Mouse (Mus musculus) limb, embryonic 11.5 days (tissue): ENCODE measurements around the gene Gpnmb. TPM values are rescaled to one million over a fixed set of nuclear protein-coding genes. Genes with fewer than 3 reads are reported as not detected.

Experiments
- ATAC-seq: fragments of 200-750 bp; cut with Nextera tagmentation; 2 replicates; pipeline ENCODE4 v1.8.0; 2017; ENCODE audit warnings: low read depth; ENCODE audit not compliant: insufficient number of reproducible peaks, low FRiP score, low TSS enrichment
- DNase-seq: peaks from one replicate; pipeline ENCODE4 v3.0.0-alpha.2; 2015; ENCODE audit warnings: low spot score
- H3K27ac ChIP-seq: fragments of 300-500 bp; sonication (generic); replicated peaks from 2 replicates; pipeline ENCODE4 v1.5.1; 2014; ENCODE audit warnings: low read depth, mild to moderate bottlenecking, low read length
- H3K27me3 ChIP-seq: fragments of 300-500 bp; sonication (generic); 2 replicates; pipeline ENCODE4 v1.6.1; 2014; ENCODE audit warnings: mild to moderate bottlenecking, low read length, mixed read lengths; ENCODE audit not compliant: control insufficient read depth, insufficient read depth
- H3K36me3 ChIP-seq: fragments of 300-500 bp; sonication (generic); 2 replicates; pipeline ENCODE4 v1.6.1; 2014; ENCODE audit warnings: mild to moderate bottlenecking, low read length, moderate library complexity, mixed read lengths; ENCODE audit not compliant: control insufficient read depth, insufficient read depth
- H3K4me1 ChIP-seq: fragments of 300-500 bp; sonication (generic); 2 replicates; pipeline ENCODE4 v1.6.1; 2014; ENCODE audit warnings: low read length, mixed read lengths; ENCODE audit not compliant: control insufficient read depth, insufficient read depth
- H3K4me2 ChIP-seq: fragments of 300-500 bp; sonication (generic); 2 replicates; pipeline ENCODE4 v1.6.1; 2014; ENCODE audit warnings: low read depth, mild to moderate bottlenecking, moderate library complexity; ENCODE audit not compliant: severe bottlenecking
- H3K4me3 ChIP-seq: fragments of 300-500 bp; sonication (generic); 2 replicates; pipeline ENCODE4 v1.5.1; 2014; ENCODE audit warnings: low read depth, low read length
- H3K9ac ChIP-seq: fragments of 300-500 bp; sonication (generic); 2 replicates; pipeline ENCODE4 v1.6.1; 2014; ENCODE audit warnings: mild to moderate bottlenecking, low read length
- H3K9me3 ChIP-seq: fragments of 300-500 bp; sonication (generic); 2 replicates; pipeline ENCODE4 v1.6.1; 2016; ENCODE audit warnings: low read length; ENCODE audit not compliant: control insufficient read depth
- WGBS: fragments of 180-500 bp; shearing (Covaris S2); extraction: QIAGEN DNeasy Blood & Tissue Kit; methylation state at CpG from one replicate; pipeline ENCODE4 v1.1.7; 2014; 5-methylcytosine and 5-hydroxymethylcytosine counted together
- polyA plus RNA-seq: library from polyadenylated mRNA; unstranded; fragments of >200 nt; fragmentation: Nextera tagmentation; extraction: Ambion mirVana; gene quantifications from 2 replicates; pipeline ENCODE4 v1.2.1, GENCODE M21; 2014

The Gpnmb gene
- polyA plus RNA-seq, 1 experiment from 2014 or later, result 0.17 TPM

- Histone ChIP-seq H3K27ac (no peak overlapping the region), H3K9me3 (no peaks in the 10 kb centered on the region), H3K9ac (no peak overlapping the region), H3K4me3 (no peak overlapping the region), H3K4me2 (no peak overlapping the region), H3K4me1 (0 out of 2 replicates have a peak, but pooled peaks cover 2% of the 10 kb centered on the region), H3K27me3 (no peaks in the 10 kb centered on the region), H3K36me3 (peaks cover 4% of the 10 kb centered on the region; the same call in 1 of the 2 replicates)
- WGBS, result 66% methylated on average over 6 of the region's 6 CpGs
- DNase-seq (no peak), ATAC-seq (no peak)
Measured at GRCm38 (mm10) chr6:49114457-49114856, 78.1 kb downstream of the Gpnmb start.

DNA sequence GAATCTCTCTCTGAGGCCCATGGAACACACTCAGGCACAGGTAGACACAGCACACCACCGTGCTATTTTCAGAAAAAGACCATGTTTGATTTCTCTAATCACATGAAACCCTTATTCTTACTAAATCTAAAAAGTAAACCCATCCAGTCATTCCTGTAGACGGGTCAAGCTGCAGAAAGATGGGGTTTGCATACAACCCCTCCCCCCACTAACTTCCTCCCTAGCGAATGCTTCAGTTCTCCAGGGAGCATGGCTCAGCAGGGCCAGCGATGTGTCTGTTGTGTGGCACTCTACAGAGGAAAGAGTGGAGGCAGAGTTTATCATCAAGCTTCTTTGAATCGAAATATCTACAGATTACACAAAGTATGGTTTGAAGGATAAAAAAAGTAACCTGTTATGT, 79.2 kb downstream of the Gpnmb start:
- ATAC-seq (no peak), DNase-seq (no peak)
- H3K36me3 ChIP-seq, result peaks cover 4% of the 10 kb centered on the region; the same call in 1 of the 2 replicates

DNA sequence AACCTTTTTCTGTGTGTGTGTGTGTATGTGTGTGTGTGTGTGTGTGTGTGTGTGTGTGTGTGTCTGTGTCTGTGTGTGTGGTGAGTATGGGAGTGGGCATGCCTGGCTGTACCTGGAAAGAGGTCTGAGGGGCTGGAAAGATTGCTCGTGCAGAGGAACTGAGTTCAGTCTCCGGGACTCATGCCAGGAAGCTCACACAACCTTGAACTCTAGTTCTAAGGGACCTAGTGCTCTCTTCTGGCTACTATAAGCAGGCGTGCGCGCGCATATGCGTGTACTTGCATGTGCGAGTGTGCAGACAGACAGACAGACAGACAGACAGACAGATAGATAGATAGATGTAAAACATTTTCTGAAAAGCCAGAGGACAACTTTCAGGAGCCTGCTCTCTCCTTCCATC, 79.9 kb downstream of the Gpnmb start:
- Histone ChIP-seq H3K4me1 (0 out of 2 replicates have a peak, but pooled peaks cover 2% of the 10 kb centered on the region), H3K27me3 (no peaks in the 10 kb centered on the region), H3K4me2 (no peak overlapping the region), H3K9me3 (no peaks in the 10 kb centered on the region), H3K36me3 (0 out of 2 replicates have a peak, but pooled peaks cover 4% of the 10 kb centered on the region), H3K9ac (no peak overlapping the region), H3K27ac (no peak overlapping the region), H3K4me3 (no peak overlapping the region)
- WGBS, result 97% methylated on average over 8 of the region's 8 CpGs
- ATAC-seq, result no peak
- DNase-seq, result no peak

More for the DNA sequence above, 79.2 kb downstream of the Gpnmb start:
- Histone ChIP-seq H3K27me3 (no peaks in the 10 kb centered on the region), H3K9me3 (no peaks in the 10 kb centered on the region), H3K4me1 (0 out of 2 replicates have a peak, but pooled peaks cover 2% of the 10 kb centered on the region), H3K27ac (no peak overlapping the region), H3K9ac (no peak overlapping the region), H3K4me2 (no peak overlapping the region), H3K4me3 (no peak overlapping the region)
- 90% methylated on average over 5 of the region's 5 CpGs for WGBS

DNA sequence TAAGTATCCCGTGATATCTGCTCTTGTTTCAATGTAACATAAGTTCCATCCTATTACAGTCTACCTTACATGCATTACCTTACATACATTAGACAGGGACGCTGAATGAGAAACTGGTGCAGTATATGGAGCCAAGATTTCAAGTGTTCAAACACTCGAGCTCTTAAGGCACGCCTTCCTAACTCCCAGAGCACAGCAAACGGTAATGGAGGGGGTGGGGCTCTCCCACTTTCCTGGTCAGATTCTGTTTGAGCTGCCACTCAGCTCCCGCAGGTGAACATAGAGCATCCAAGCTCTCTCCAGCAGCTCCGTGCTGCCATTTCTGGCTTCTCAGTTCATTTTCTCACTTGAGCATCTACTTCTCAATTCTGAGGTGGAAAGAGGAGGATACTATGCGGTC, 82.1 kb downstream of the Gpnmb start:
- Histone ChIP-seq H3K36me3 (0 out of 2 replicates have a peak, but pooled peaks cover 4% of the 10 kb centered on the region), H3K27me3 (no peaks in the 10 kb centered on the region), H3K27ac (no peak overlapping the region), H3K9ac (no peak overlapping the region), H3K4me3 (no peak overlapping the region), H3K4me2 (no peak overlapping the region), H3K9me3 (no peaks in the 10 kb centered on the region), H3K4me1 (0 out of 2 replicates have a peak, but pooled peaks cover 2% of the 10 kb centered on the region)
- ATAC-seq (no peak), DNase-seq (no peak)
- WGBS, result 85% methylated on average over 8 of the region's 8 CpGs

- ATAC-seq (no peak), DNase-seq (no peak)
- Histone ChIP-seq H3K27ac (no peak overlapping the region), H3K4me3 (no peak overlapping the region), H3K9ac (no peak overlapping the region), H3K4me2 (no peak overlapping the region), H3K4me1 (no peaks in the 10 kb centered on the region), H3K36me3 (0 out of 2 replicates have a peak, but pooled peaks cover 4% of the 10 kb centered on the region), H3K27me3 (no peaks in the 10 kb centered on the region), H3K9me3 (no peaks in the 10 kb centered on the region)
- 71% methylated on average over 1 of the region's 1 CpGs for WGBS
Measured at GRCm38 (mm10) chr6:49119462-49120135, 83.3 kb downstream of the Gpnmb start.

DNA sequence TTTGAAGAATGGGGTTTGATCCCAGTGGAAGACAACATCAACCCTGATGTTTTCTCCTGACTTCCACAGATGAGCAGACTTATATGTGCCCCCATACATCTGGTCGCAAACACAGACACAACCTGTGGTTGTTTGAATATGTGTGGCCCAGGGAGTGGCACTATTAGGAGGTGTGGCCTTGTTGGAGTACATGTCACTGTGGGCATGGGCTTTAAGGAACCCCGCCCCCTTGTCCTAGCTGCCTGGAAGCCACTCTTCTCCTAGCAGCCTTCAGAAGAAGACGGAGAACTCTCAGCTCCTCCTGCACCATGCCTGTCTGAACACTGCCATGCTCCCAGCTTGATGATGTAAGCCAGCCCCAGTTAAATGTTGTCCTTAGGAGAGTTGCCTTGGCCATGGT, 84.0 kb downstream of the Gpnmb start:
- no peaks in the 10 kb centered on the region for H3K4me1 ChIP-seq
- H3K9me3 ChIP-seq, result no peaks in the 10 kb centered on the region
- DNase-seq (no peak), ATAC-seq (no peak)
- no peaks in the 10 kb centered on the region for H3K27me3 ChIP-seq
- H3K9ac ChIP-seq, result no peak overlapping the region
- no peak overlapping the region for H3K4me2 ChIP-seq
- no peak overlapping the region for H3K4me3 ChIP-seq
- H3K27ac ChIP-seq, result no peak overlapping the region
- peaks cover 4% of the 10 kb centered on the region; the same call in 1 of the 2 replicates for H3K36me3 ChIP-seq
- 85% methylated on average over 3 of the region's 3 CpGs for WGBS

Other genes with a start within 250 kb of the Gpnmb start
- 36.6 and 37.5 TPM in 2 replicates for gene Tmem176a, start 195.6 kb upstream of the Gpnmb start, polyA plus RNA-seq
- 74.1 and 78.4 TPM in 2 replicates for gene Tmem176b, start 195.1 kb upstream of the Gpnmb start, polyA plus RNA-seq
- not detected in 2 replicates for gene Aoc1, start 163.7 kb upstream of the Gpnmb start, polyA plus RNA-seq
- gene 1600015I10Rik, start 106.7 kb upstream of the Gpnmb start, polyA plus RNA-seq, result not detected in 2 replicates
- gene Doxl2, start 61.6 kb upstream of the Gpnmb start, polyA plus RNA-seq, result not detected in 2 replicates
- not detected in 2 replicates for gene Svs1, start 49.7 kb upstream of the Gpnmb start, polyA plus RNA-seq
- gene Malsu1, start 37.2 kb downstream of the Gpnmb start, polyA plus RNA-seq, result 59.7 and 70.2 TPM in 2 replicates
- gene Igf2bp3, start 178.4 kb downstream of the Gpnmb start, polyA plus RNA-seq, result 140 and 155 TPM in 2 replicates
- gene Tra2a, start 227.5 kb downstream of the Gpnmb start, polyA plus RNA-seq, result 64.2 and 75.1 TPM in 2 replicates